Mouse (Mus musculus) embryonic facial prominence, embryonic 12.5 days (tissue): ENCODE results near the gene Cdh8. TPM values are rescaled to one million over a fixed set of nuclear protein-coding genes. Genes with fewer than 3 reads are reported as not detected.

ENCODE experiments used
- ATAC-seq: fragments of 200-750 bp; cut with Nextera tagmentation; 2 replicates; pipeline ENCODE4 v1.8.0; 2017; ENCODE audit not compliant: insufficient number of reproducible peaks, insufficient read depth, low FRiP score, low TSS enrichment
- H3K27ac ChIP-seq: fragments of 300-500 bp; sonication (generic); 2 replicates; pipeline ENCODE4 v1.5.1; 2016; ENCODE audit warnings: mild to moderate bottlenecking
- H3K27me3 ChIP-seq: fragments of 300-500 bp; sonication (generic); 2 replicates; pipeline ENCODE4 v1.6.1; 2016; ENCODE audit warnings: mild to moderate bottlenecking, moderate library complexity
- H3K36me3 ChIP-seq: fragments of 300-500 bp; sonication (generic); 2 replicates; pipeline ENCODE4 v1.6.1; 2016; ENCODE audit warnings: mild to moderate bottlenecking
- H3K4me1 ChIP-seq: fragments of 300-500 bp; sonication (generic); 2 replicates; pipeline ENCODE4 v1.6.1; 2016
- H3K4me2 ChIP-seq: fragments of 300-500 bp; sonication (generic); replicated peaks from 2 replicates; pipeline ENCODE4 v1.6.1; 2016; ENCODE audit warnings: mild to moderate bottlenecking, moderate library complexity
- H3K4me3 ChIP-seq: fragments of 300-500 bp; sonication (generic); 2 replicates; pipeline ENCODE4 v1.5.1; 2016; ENCODE audit warnings: mild to moderate bottlenecking
- H3K9ac ChIP-seq: fragments of 300-500 bp; sonication (generic); 2 replicates; pipeline ENCODE4 v1.6.1; 2016; ENCODE audit warnings: mild to moderate bottlenecking, moderate library complexity
- H3K9me3 ChIP-seq: fragments of 300-500 bp; sonication (generic); 2 replicates; pipeline ENCODE4 v1.6.1; 2016; ENCODE audit warnings: mild to moderate bottlenecking, moderate library complexity
- whole genome bisulfite sequencing: fragments of 180-500 bp; shearing (Covaris S2); methylation state at CpG from one replicate; pipeline ENCODE4 v1.1.7; 2016; 5-methylcytosine and 5-hydroxymethylcytosine counted together
- polyA plus RNA-seq: library from polyadenylated mRNA; unstranded; fragments of >200 nt; fragmentation: Nextera tagmentation; extraction: Ambion mirVana; gene quantifications from 2 replicates; pipeline ENCODE4 v1.2.1, GENCODE M21; 2016

Gene Cdh8
- 2.4 and 2.5 TPM in 2 replicates for polyA plus RNA-seq

DNA sequence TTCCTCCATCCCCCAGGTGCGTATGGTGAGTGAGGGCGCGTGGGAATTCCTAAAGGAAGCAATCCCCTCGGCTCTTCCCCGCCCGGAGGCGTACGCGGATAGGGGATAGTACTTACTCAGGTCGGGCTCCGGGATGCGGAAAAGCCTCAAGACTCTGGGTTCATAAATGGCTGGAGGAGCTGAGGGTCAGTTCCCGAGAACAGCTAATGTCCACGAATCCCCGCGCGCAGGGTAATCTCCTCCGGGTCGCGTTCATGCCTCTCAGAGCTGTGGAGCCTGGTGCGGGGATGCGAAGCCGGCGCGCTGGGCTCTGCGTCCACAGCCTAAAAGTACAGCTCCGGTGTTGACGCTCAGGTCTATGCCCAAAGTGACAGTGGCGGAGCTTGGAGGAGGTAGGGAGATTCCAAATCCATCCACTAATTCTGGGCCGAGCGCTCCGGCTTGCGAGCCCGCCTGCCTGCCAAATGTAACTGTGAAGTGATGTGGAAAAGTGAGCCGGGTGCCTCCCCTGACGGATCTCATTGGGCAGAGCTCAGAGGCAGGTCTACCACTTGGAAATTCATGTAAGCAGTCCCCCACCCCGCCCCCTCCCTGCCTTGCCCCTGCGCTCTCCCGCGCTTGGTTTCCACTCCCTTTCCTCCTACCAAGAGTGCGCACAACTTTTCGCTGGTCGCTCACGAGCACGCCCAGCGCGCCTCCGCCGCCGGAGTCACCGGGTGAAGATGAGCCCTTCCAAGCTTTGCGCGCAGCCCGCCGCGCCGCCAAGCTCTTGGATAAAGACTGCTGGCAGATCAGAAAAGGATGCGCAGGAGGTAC, at the start of gene Cdh8:
TSS of gene Cdh8 (minus strand) at position 506 of the 816 bp plus-strand sequence.
- peak within 1 kb of the TSS; percentile 36; the same call in 1 of the 2 replicates for H3K9ac ChIP-seq
- H3K4me2 ChIP-seq: peak within 1 kb of the TSS; percentile 89
- peak within 1 kb of the TSS; percentile 48 for H3K4me3 ChIP-seq
- H3K4me1 ChIP-seq: peaks cover 10% of the 10 kb centered on the region; the same call in 1 of the 2 replicates
- H3K27me3 ChIP-seq: peaks cover 65% of the 10 kb centered on the region
- peak; percentile 89 for ATAC-seq
- under 1% methylated on average over 58 of the region's 58 CpGs for WGBS
- no peak within 1 kb of the TSS for H3K27ac ChIP-seq
- no peaks in the 10 kb centered on the region for H3K9me3 ChIP-seq
- no peaks in the 10 kb centered on the region for H3K36me3 ChIP-seq

DNA sequence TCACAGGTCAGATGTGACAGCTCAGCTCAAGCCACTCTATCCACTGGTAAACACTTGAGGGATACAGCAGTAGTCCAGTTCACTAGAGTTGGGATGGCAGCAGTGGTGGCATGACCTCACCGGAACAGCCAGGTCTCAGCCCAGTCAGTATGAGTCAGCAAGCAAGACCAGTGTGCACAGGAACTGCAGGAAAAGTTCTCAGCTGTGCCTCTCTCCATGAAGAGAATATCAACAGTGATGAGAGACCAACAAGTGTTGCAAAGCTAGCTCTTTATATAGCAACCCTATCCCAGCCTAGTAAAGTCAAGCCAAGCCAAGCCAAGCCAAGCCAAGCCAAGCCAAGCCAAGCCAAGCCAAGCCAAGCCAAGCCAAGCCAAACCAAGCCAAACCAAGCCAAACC, 30.2 kb upstream of the Cdh8 start:
- no peak for ATAC-seq
- WGBS: 92% methylated on average over 1 of the region's 1 CpGs
- H3K4me1 ChIP-seq: no peaks in the 10 kb centered on the region
- H3K9ac ChIP-seq: no peak overlapping the region
- no peak overlapping the region for H3K4me2 ChIP-seq
- no peaks in the 10 kb centered on the region for H3K36me3 ChIP-seq
- no peaks in the 10 kb centered on the region for H3K27me3 ChIP-seq
- H3K9me3 ChIP-seq: no peaks in the 10 kb centered on the region
- H3K27ac ChIP-seq: no peak overlapping the region
- no peak overlapping the region for H3K4me3 ChIP-seq

DNA sequence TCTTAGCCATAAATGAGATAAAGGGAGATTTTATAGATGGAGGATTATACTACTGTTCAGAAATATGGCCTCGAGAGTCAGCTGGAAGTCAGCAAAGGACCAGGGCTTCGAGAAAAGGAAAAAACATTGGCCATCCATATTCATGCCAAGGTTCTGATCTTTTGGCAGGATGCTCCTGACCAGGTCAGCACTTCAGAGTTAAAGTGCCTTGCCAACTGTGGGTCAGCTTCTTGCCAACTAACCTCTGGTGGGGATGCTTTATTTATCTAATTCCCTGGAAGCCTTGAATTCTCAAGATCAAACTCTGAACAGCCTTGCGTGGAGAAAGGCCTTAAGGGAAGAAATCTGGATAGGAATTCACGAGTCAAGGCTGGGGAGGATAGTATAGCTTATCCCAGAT, 9.6 kb upstream of the Cdh8 start:
- Histone ChIP-seq H3K36me3 (no peaks in the 10 kb centered on the region), H3K9me3 (no peaks in the 10 kb centered on the region), H3K4me2 (no peak overlapping the region), H3K4me3 (no peak overlapping the region), H3K4me1 (no peaks in the 10 kb centered on the region), H3K9ac (no peak overlapping the region), H3K27ac (no peak overlapping the region), H3K27me3 (no peaks in the 10 kb centered on the region)
- ATAC-seq: no peak
- WGBS: 77% methylated on average over 4 of the region's 4 CpGs

DNA sequence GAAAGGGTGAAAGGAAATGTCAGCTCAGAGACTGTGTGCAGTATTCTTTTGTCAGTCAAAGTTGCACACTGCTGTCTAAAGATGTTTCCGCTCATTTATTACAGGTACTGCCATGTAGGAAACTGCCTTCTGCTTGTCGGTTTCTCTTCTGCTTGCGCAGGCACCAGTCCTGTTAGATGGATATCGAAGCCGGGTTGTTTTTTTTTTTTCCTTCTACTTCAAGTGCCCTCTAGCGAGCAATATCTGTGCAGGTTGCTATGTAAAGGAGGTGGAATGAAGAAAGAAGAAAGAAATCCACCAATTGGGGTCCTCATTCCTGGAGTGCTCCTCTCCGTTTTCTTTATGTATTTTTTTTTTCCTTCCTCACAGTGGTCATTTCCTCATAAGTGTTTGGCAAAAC, 5.2 kb upstream of the Cdh8 start:
- H3K27me3 ChIP-seq: peaks cover 27% of the 10 kb centered on the region
- no peaks in the 10 kb centered on the region for H3K36me3 ChIP-seq
- no peak overlapping the region for H3K9ac ChIP-seq
- no peak overlapping the region for H3K4me3 ChIP-seq
- H3K27ac ChIP-seq: no peak overlapping the region
- H3K4me2 ChIP-seq: 0 out of 2 replicates have a peak overlapping the region, but pooled peaks have one; percentile 15
- H3K9me3 ChIP-seq: no peaks in the 10 kb centered on the region
- no peak for ATAC-seq
- H3K4me1 ChIP-seq: no peaks in the 10 kb centered on the region
- 20% methylated on average over 7 of the region's 7 CpGs for WGBS

DNA sequence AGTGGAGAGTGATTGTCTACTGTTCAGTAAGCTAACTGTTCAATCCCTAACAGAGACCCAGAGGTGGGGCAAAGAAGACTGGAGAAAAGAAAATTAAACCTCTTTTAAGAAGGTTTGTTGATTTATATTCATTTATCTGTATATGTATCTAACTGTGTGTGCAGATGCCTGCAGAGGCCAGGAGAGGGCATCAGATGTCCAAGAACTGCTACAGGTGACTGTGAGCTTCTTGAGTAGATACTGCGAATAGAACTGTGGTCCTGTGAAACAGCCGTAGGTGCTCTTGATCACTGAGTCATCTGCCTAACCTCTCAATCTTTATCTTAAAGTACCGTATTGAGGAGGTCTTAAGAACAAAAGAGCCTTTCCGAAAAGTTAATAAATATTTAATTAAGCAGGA, 3.5 kb upstream of the Cdh8 start:
- Histone ChIP-seq H3K27ac (no peak overlapping the region), H3K36me3 (no peaks in the 10 kb centered on the region), H3K4me2 (no peak overlapping the region), H3K4me3 (no peak overlapping the region), H3K9ac (no peak overlapping the region), H3K27me3 (peaks cover 45% of the 10 kb centered on the region), H3K9me3 (no peaks in the 10 kb centered on the region), H3K4me1 (peaks cover 9% of the 10 kb centered on the region; the same call in 1 of the 2 replicates)
- ATAC-seq: no peak
- 85% methylated on average over 4 of the region's 4 CpGs for WGBS

DNA sequence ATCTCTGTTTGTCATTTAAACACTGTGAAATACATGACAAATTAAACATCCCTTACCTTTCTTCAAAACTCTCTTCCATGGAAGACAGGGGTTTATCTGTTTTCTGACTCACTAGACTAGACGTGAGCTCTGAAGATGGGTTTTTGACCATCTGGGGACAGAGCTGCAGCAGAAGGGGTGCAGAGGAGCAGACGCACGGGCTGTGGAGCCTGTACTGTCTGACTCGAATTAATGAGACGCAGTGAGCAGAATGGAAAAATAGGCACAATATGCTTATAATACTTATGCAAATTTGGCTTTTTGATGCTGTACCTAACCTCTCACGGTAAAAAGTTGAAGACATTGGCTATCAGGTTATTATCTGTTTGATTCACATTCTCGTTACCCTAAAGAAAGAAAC, 1.2 kb upstream of the Cdh8 start:
- Histone ChIP-seq H3K27me3 (peaks cover 61% of the 10 kb centered on the region), H3K4me2 (peak overlapping the region; percentile 89; the same call in 1 of the 2 replicates)
- no peak for ATAC-seq

DNA sequence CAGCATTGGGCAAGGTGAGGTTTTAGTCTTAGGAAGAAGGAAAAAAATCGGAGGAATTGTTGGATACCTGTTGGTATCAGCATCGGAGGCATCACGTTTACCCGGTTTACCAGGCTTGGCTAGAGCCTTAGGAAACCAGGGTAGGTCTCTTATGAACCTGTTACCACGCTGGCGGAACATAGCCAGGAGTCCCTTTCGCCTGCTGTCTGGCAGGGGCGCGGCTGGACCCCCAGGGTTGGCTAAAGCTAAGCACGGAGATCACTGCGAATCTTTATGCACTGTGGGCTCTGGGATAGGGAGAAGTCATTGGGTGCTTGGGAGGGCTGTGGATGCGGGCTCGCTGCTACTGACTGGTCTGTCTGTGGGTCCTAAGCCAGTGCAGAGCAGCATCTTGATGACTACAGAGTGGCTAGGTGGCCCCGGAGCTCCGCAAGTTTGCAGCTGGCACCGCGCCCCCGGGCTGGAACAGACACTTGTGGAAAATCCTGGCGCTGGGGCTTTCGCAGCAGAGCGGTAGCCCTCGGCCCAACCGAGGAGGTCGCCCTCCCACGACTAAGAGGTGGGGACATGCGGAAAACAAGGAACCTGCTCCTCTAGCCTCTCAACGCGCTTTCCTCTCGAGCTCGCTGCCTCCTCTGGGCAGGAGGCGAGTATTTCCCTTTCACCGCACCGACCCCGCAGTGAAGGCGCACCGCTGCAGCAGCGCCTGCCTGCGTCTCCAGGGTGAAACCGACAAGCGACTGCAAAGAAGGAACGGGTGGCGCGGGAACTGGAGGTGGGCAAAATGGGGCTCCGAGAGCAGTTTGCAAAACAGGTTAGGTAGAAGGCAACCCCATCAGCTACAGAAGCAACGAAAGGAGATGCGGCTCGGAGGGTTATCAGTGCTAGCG, 950 bp downstream of the Cdh8 start:
- no peaks in the 10 kb centered on the region for H3K9me3 ChIP-seq
- H3K9ac ChIP-seq: peak overlapping the region; percentile 36; the same call in 1 of the 2 replicates
- ATAC-seq: no peak
- under 1% methylated on average over 48 of the region's 48 CpGs for WGBS
- peak overlapping the region; percentile 89 for H3K4me2 ChIP-seq
- no peaks in the 10 kb centered on the region for H3K36me3 ChIP-seq
- peaks cover 10% of the 10 kb centered on the region; the same call in 1 of the 2 replicates for H3K4me1 ChIP-seq
- peak overlapping the region; percentile 48 for H3K4me3 ChIP-seq
- peaks cover 65% of the 10 kb centered on the region for H3K27me3 ChIP-seq
- H3K27ac ChIP-seq: no peak overlapping the region

More for the DNA sequence above, 1.2 kb upstream of the Cdh8 start:
- no peaks in the 10 kb centered on the region for H3K36me3 ChIP-seq
- H3K9me3 ChIP-seq: no peaks in the 10 kb centered on the region
- 48% methylated on average over 7 of the region's 7 CpGs for WGBS
- no peak overlapping the region for H3K9ac ChIP-seq
- H3K27ac ChIP-seq: no peak overlapping the region
- peaks cover 10% of the 10 kb centered on the region; the same call in 1 of the 2 replicates for H3K4me1 ChIP-seq
- no peak overlapping the region for H3K4me3 ChIP-seq

DNA sequence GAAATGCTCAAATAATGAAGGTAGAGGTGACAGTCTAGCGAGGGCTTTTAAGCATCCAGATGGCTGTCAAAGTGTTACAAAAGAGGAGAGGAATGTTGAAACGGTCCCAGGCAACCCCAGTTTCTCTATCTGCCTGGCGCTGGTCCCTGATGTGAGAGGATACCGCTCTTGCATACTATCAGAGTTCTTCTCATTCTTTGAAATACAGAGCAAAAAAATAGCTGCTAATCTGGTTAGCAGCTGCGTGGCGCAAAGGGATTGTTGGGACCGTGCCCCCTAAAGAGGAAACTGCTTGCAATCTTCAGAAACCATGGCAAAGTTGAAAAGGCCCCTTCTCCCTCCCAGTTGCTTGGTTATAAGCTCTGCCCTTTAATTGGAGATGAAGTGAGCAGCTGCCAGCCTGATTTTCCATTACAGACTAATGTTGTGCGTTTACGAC, 1.8 kb downstream of the Cdh8 start:
- WGBS: 5% methylated on average over 9 of the region's 9 CpGs
- Histone ChIP-seq H3K27ac (no peak overlapping the region), H3K9ac (no peak overlapping the region), H3K4me1 (peaks cover 10% of the 10 kb centered on the region; the same call in 1 of the 2 replicates), H3K36me3 (no peaks in the 10 kb centered on the region), H3K4me2 (peak overlapping the region; percentile 89), H3K9me3 (no peaks in the 10 kb centered on the region), H3K27me3 (peaks cover 63% of the 10 kb centered on the region), H3K4me3 (peak overlapping the region; percentile 48; the same call in 1 of the 2 replicates)
- ATAC-seq: no peak

DNA sequence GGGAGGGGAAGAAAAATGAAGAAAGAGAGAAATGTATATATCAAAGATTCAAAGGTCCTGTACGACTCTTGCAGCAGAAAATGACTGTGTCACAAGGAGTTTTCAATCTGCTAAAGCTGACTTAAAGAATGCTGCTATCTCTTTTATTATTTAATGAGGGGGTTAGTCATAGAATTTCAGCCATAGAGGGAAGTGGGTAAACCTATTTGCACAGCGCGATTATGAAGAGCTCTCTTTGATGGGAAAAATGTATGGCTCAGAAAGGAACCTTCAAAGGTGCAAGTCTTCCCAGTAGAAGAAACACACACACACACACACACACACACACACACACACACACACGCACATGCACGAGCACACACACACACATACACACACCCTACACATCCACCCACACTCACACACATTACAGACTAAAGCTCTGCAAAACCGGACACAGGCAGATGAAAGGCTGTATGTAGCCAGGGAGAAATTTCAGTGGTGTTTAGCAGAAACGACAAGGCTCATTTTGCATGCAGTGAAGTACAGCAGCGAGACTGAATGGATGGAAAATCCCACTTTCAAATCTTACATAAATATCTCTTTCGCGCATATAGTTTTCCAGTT, 2.3 kb downstream of the Cdh8 start:
- WGBS: 43% methylated on average over 10 of the region's 10 CpGs
- ATAC-seq: no peak
- peak overlapping the region; percentile 89 for H3K4me2 ChIP-seq
- no peaks in the 10 kb centered on the region for H3K36me3 ChIP-seq
- no peak overlapping the region for H3K4me3 ChIP-seq
- H3K9me3 ChIP-seq: no peaks in the 10 kb centered on the region
- peaks cover 10% of the 10 kb centered on the region; the same call in 1 of the 2 replicates for H3K4me1 ChIP-seq
- H3K27me3 ChIP-seq: peaks cover 62% of the 10 kb centered on the region
- no peak overlapping the region for H3K27ac ChIP-seq
- H3K9ac ChIP-seq: no peak overlapping the region

DNA sequence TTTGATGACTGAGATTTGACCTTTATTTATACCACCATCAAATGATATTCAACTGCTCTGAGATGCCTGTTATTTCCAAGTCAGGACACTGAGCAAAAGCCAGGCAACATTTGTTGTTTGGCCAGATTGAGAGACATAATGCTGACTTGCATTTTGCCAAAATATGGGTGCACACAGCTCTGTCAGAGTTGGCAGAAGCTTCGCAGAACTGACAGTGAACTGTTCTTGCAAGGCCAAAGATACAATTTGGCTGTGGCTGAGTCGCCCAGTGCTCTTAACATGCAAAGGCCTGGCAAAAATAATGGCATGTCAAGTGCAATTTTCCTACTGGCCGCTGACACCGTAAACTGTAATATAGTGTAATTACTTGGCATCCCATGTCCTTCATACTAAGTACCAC, 22.4 kb downstream of the Cdh8 start:
- no peak overlapping the region for H3K4me3 ChIP-seq
- 68% methylated on average over 4 of the region's 4 CpGs for WGBS
- ATAC-seq: no peak
- no peaks in the 10 kb centered on the region for H3K9me3 ChIP-seq
- no peak overlapping the region for H3K9ac ChIP-seq
- H3K36me3 ChIP-seq: no peaks in the 10 kb centered on the region
- H3K27ac ChIP-seq: no peak overlapping the region
- no peak overlapping the region for H3K4me2 ChIP-seq
- H3K27me3 ChIP-seq: no peaks in the 10 kb centered on the region
- H3K4me1 ChIP-seq: no peaks in the 10 kb centered on the region

DNA sequence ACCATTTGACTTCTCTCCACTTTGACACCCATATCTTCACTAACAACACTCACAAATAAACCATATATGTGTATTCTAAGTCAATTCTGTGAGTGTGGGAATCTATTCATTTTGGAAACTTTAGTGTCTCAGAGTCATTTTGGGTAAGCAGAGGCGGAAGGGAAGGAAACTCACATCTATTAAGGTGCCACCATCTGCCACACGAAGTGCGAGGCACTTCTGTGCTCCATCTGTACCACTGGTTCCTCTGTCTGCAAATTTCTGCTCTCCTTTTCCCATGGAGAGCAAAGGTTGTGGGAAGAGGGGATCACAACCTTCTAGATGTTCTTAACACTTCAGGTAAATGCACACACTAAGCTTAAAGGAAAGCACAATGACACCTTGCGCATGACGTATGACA, 46.2 kb downstream of the Cdh8 start:
- H3K4me1 ChIP-seq: no peaks in the 10 kb centered on the region

More for the DNA sequence above, 46.2 kb downstream of the Cdh8 start:
- Histone ChIP-seq H3K4me2 (no peak overlapping the region), H3K36me3 (no peaks in the 10 kb centered on the region), H3K9me3 (no peaks in the 10 kb centered on the region), H3K4me3 (no peak overlapping the region), H3K9ac (no peak overlapping the region), H3K27me3 (no peaks in the 10 kb centered on the region), H3K27ac (no peak overlapping the region)
- 92% methylated on average over 5 of the region's 5 CpGs for WGBS
- ATAC-seq: no peak
